Mouse (Mus musculus): ENCODE data around the gene Nhlh1. TPM values are rescaled to one million over a fixed set of nuclear protein-coding genes. Genes with fewer than 3 reads are reported as not detected.

Nhlh1 gene
- polyA plus RNA-seq, 1 experiment from 2014 or later = not detected

GRCm38 (mm10) chr1:172077981-172078380 lies 20.6 kb upstream of the Nhlh1 start:
- Histone ChIP-seq H3K4me1 (ENCODE audit: insufficient read depth, low read length) (peaks cover 7% of the 10 kb centered on the region), H3K4me2 (replicated peaks; ENCODE audit: low read depth, low read length) (no peak overlapping the region), H3K9ac (replicated peaks; ENCODE audit: low read length) (no peak overlapping the region), H3K9me3 (ENCODE audit: low read length) (no peaks in the 10 kb centered on the region), H3K4me3 (ENCODE audit: low read length) (no peak overlapping the region), H3K36me3 (ENCODE audit: insufficient read depth, low read length) (peaks cover 56% of the 10 kb centered on the region), H3K27ac (ENCODE audit: low read length) (no peak overlapping the region), H3K27me3 (ENCODE audit: insufficient read depth, low read length) (no peaks in the 10 kb centered on the region)
- WGBS = 74% methylated on average over 5 of the region's 5 CpGs
- no peak for ATAC-seq (ENCODE audit: low FRiP score, low TSS enrichment)

GRCm38 (mm10) chr1:172072604-172073003 lies 15.2 kb upstream of the Nhlh1 start:
- Histone ChIP-seq H3K4me1 (ENCODE audit: insufficient read depth, low read length) (no peaks in the 10 kb centered on the region), H3K9me3 (ENCODE audit: low read length) (no peaks in the 10 kb centered on the region), H3K27me3 (ENCODE audit: insufficient read depth, low read length) (no peaks in the 10 kb centered on the region), H3K27ac (ENCODE audit: low read length) (no peak overlapping the region), H3K9ac (replicated peaks; ENCODE audit: low read length) (no peak overlapping the region), H3K4me3 (ENCODE audit: low read length) (no peak overlapping the region), H3K36me3 (ENCODE audit: insufficient read depth, low read length) (peaks cover 92% of the 10 kb centered on the region), H3K4me2 (replicated peaks; ENCODE audit: low read depth, low read length) (no peak overlapping the region)
- ATAC-seq (ENCODE audit: low FRiP score, low TSS enrichment) = 0 out of 2 replicates have a peak, but pooled peaks have one; percentile 12
- WGBS = 95% methylated on average over 7 of the region's 7 CpGs

- no peak for ATAC-seq (ENCODE audit: low FRiP score, low TSS enrichment)
- H3K4me1 ChIP-seq (ENCODE audit: insufficient read depth, low read length) = no peaks in the 10 kb centered on the region
- WGBS = 72% methylated on average over 4 of the region's 4 CpGs
- no peaks in the 10 kb centered on the region for H3K27me3 ChIP-seq (ENCODE audit: insufficient read depth, low read length)
- H3K4me2 ChIP-seq (replicated peaks; ENCODE audit: low read depth, low read length) = no peak overlapping the region
- peaks cover 99% of the 10 kb centered on the region for H3K36me3 ChIP-seq (ENCODE audit: insufficient read depth, low read length)
- H3K4me3 ChIP-seq (ENCODE audit: low read length) = no peak overlapping the region
- H3K9me3 ChIP-seq (ENCODE audit: low read length) = no peaks in the 10 kb centered on the region
- H3K9ac ChIP-seq (replicated peaks; ENCODE audit: low read length) = no peak overlapping the region
- no peak overlapping the region for H3K27ac ChIP-seq (ENCODE audit: low read length)
These were observed 14.2 kb upstream of the Nhlh1 start for GRCm38 (mm10) chr1:172071556-172071955.

- no peaks in the 10 kb centered on the region for H3K9me3 ChIP-seq (ENCODE audit: low read length)
- no peak overlapping the region for H3K27ac ChIP-seq (ENCODE audit: low read length)
- no peaks in the 10 kb centered on the region for H3K4me1 ChIP-seq (ENCODE audit: insufficient read depth, low read length)
- no peak for ATAC-seq (ENCODE audit: low FRiP score, low TSS enrichment)
- no peaks in the 10 kb centered on the region for H3K27me3 ChIP-seq (ENCODE audit: insufficient read depth, low read length)
- peaks cover 99% of the 10 kb centered on the region for H3K36me3 ChIP-seq (ENCODE audit: insufficient read depth, low read length)
- 80% methylated on average over 6 of the region's 6 CpGs for WGBS
- no peak overlapping the region for H3K9ac ChIP-seq (replicated peaks; ENCODE audit: low read length)
- H3K4me3 ChIP-seq (ENCODE audit: low read length) = no peak overlapping the region
- H3K4me2 ChIP-seq (replicated peaks; ENCODE audit: low read depth, low read length) = no peak overlapping the region
These were observed 12.9 kb upstream of the Nhlh1 start for GRCm38 (mm10) chr1:172070227-172070626.

- H3K9ac ChIP-seq (replicated peaks; ENCODE audit: low read length) = no peak overlapping the region
- no peak overlapping the region for H3K4me2 ChIP-seq (replicated peaks; ENCODE audit: low read depth, low read length)
- H3K36me3 ChIP-seq (ENCODE audit: insufficient read depth, low read length) = peaks cover 53% of the 10 kb centered on the region
- H3K4me3 ChIP-seq (ENCODE audit: low read length) = no peak overlapping the region
- peak; percentile 25; the same call in 1 of the 2 replicates for ATAC-seq (ENCODE audit: low FRiP score, low TSS enrichment)
- WGBS = 74% methylated on average over 13 of the region's 13 CpGs
- no peaks in the 10 kb centered on the region for H3K4me1 ChIP-seq (ENCODE audit: insufficient read depth, low read length)
- no peaks in the 10 kb centered on the region for H3K9me3 ChIP-seq (ENCODE audit: low read length)
- no peak overlapping the region for H3K27ac ChIP-seq (ENCODE audit: low read length)
- no peaks in the 10 kb centered on the region for H3K27me3 ChIP-seq (ENCODE audit: insufficient read depth, low read length)
These were observed 7.3 kb upstream of the Nhlh1 start for GRCm38 (mm10) chr1:172064613-172065141.

- H3K27ac ChIP-seq (ENCODE audit: low read length) = no peak overlapping the region
- no peaks in the 10 kb centered on the region for H3K27me3 ChIP-seq (ENCODE audit: insufficient read depth, low read length)
- 31% methylated on average over 4 of the region's 4 CpGs for WGBS
- no peak overlapping the region for H3K4me3 ChIP-seq (ENCODE audit: low read length)
- no peak for ATAC-seq (ENCODE audit: low FRiP score, low TSS enrichment)
- H3K4me2 ChIP-seq (replicated peaks; ENCODE audit: low read depth, low read length) = no peak overlapping the region
- no peak overlapping the region for H3K9ac ChIP-seq (replicated peaks; ENCODE audit: low read length)
- no peaks in the 10 kb centered on the region for H3K9me3 ChIP-seq (ENCODE audit: low read length)
- H3K36me3 ChIP-seq (ENCODE audit: insufficient read depth, low read length) = peaks cover 41% of the 10 kb centered on the region
- no peaks in the 10 kb centered on the region for H3K4me1 ChIP-seq (ENCODE audit: insufficient read depth, low read length)
These were observed 6.1 kb upstream of the Nhlh1 start for GRCm38 (mm10) chr1:172063291-172064023.

GRCm38 (mm10) chr1:172062101-172062500 lies 4.7 kb upstream of the Nhlh1 start:
- ATAC-seq (ENCODE audit: low FRiP score, low TSS enrichment) = no peak

GRCm38 (mm10) chr1:172061217-172061616 lies 3.8 kb upstream of the Nhlh1 start:
- H3K4me2 ChIP-seq (replicated peaks; ENCODE audit: low read depth, low read length) = no peak overlapping the region
- H3K27ac ChIP-seq (ENCODE audit: low read length) = no peak overlapping the region
- H3K9me3 ChIP-seq (ENCODE audit: low read length) = no peaks in the 10 kb centered on the region
- H3K36me3 ChIP-seq (ENCODE audit: insufficient read depth, low read length) = peaks cover 19% of the 10 kb centered on the region
- no peak overlapping the region for H3K9ac ChIP-seq (replicated peaks; ENCODE audit: low read length)
- H3K4me1 ChIP-seq (ENCODE audit: insufficient read depth, low read length) = no peaks in the 10 kb centered on the region
- H3K4me3 ChIP-seq (ENCODE audit: low read length) = no peak overlapping the region
- 27% methylated on average over 8 of the region's 8 CpGs for WGBS
- peaks cover 5% of the 10 kb centered on the region; the same call in 1 of the 2 replicates for H3K27me3 ChIP-seq (ENCODE audit: insufficient read depth, low read length)
- no peak for ATAC-seq (ENCODE audit: low FRiP score, low TSS enrichment)

More at GRCm38 (mm10) chr1:172062101-172062500, 4.7 kb upstream of the Nhlh1 start:
- Histone ChIP-seq H3K4me1 (ENCODE audit: insufficient read depth, low read length) (no peaks in the 10 kb centered on the region), H3K9me3 (ENCODE audit: low read length) (no peaks in the 10 kb centered on the region), H3K27ac (ENCODE audit: low read length) (no peak overlapping the region), H3K9ac (replicated peaks; ENCODE audit: low read length) (no peak overlapping the region), H3K4me2 (replicated peaks; ENCODE audit: low read depth, low read length) (no peak overlapping the region), H3K36me3 (ENCODE audit: insufficient read depth, low read length) (peaks cover 28% of the 10 kb centered on the region), H3K27me3 (ENCODE audit: insufficient read depth, low read length) (no peaks in the 10 kb centered on the region; the same call in 1 of the 2 replicates), H3K4me3 (ENCODE audit: low read length) (no peak overlapping the region)
- 84% methylated on average over 2 of the region's 2 CpGs for WGBS

GRCm38 (mm10) chr1:172060659-172061058 lies 3.3 kb upstream of the Nhlh1 start:
- Histone ChIP-seq H3K4me1 (ENCODE audit: insufficient read depth, low read length) (no peaks in the 10 kb centered on the region), H3K9ac (replicated peaks; ENCODE audit: low read length) (no peak overlapping the region), H3K27ac (ENCODE audit: low read length) (no peak overlapping the region), H3K4me2 (replicated peaks; ENCODE audit: low read depth, low read length) (no peak overlapping the region), H3K4me3 (ENCODE audit: low read length) (no peak overlapping the region), H3K27me3 (ENCODE audit: insufficient read depth, low read length) (peaks cover 10% of the 10 kb centered on the region; the same call in 1 of the 2 replicates), H3K9me3 (ENCODE audit: low read length) (no peaks in the 10 kb centered on the region), H3K36me3 (ENCODE audit: insufficient read depth, low read length) (peaks cover 14% of the 10 kb centered on the region; the same call in 1 of the 2 replicates)
- 53% methylated on average over 4 of the region's 4 CpGs for WGBS
- ATAC-seq (ENCODE audit: low FRiP score, low TSS enrichment) = no peak

GRCm38 (mm10) chr1:172058874-172059273 lies 1.5 kb upstream of the Nhlh1 start:
- WGBS = 76% methylated on average over 7 of the region's 7 CpGs
- Histone ChIP-seq H3K4me2 (replicated peaks; ENCODE audit: low read depth, low read length) (no peak overlapping the region), H3K9ac (replicated peaks; ENCODE audit: low read length) (no peak overlapping the region), H3K27me3 (ENCODE audit: insufficient read depth, low read length) (peaks cover 26% of the 10 kb centered on the region), H3K27ac (ENCODE audit: low read length) (no peak overlapping the region), H3K36me3 (ENCODE audit: insufficient read depth, low read length) (no peaks in the 10 kb centered on the region), H3K4me3 (ENCODE audit: low read length) (no peak overlapping the region), H3K9me3 (ENCODE audit: low read length) (no peaks in the 10 kb centered on the region), H3K4me1 (ENCODE audit: insufficient read depth, low read length) (peaks cover 6% of the 10 kb centered on the region)
- no peak for ATAC-seq (ENCODE audit: low FRiP score, low TSS enrichment)
